Mouse (Mus musculus) spleen, adult 2 months (tissue): ENCODE data around the gene Erh.

ENCODE experiments used
- CTCF ChIP-seq: fragments of 200-500 bp; IDR thresholded peaks from 2 replicates; pipeline ENCODE4 v1.5.1; 2011; ENCODE audit warnings: mild to moderate bottlenecking, inconsistent platforms; ENCODE audit not compliant: insufficient read depth, insufficient read length, insufficient replicate concordance; ENCODE audit errors: extremely low read depth
- POLR2A ChIP-seq: fragments of 200-500 bp; IDR thresholded peaks from 2 replicates; pipeline ENCODE4 v1.6.1; 2011; ENCODE audit warnings: low read depth, low read length, inconsistent platforms

GRCm38 (mm10) chr12:80644506-80644868, 346 bp upstream of the Erh start:
- no peak for TF ChIP-seq POLR2A
- TF ChIP-seq CTCF: no peak
